Mouse (Mus musculus) monocyte, adult 5-6 weeks (primary cell): ENCODE data around the gene Dpp6. TPM values are rescaled to one million over a fixed set of nuclear protein-coding genes. Genes with fewer than 3 reads are reported as not detected.

Experiments
- ATAC-seq: fragments of 153-309, 156-312 bp; replicated peaks from 2 replicates; pipeline ENCODE4 v1.8.0; 2017; ENCODE audit warnings: mild to moderate bottlenecking; ENCODE audit not compliant: low TSS enrichment, insufficient number of reproducible peaks, severe bottlenecking, poor library complexity, low FRiP score
- total RNA-seq: library from RNA; stranded (forward); fragments of 200-1000, 200-491, 200-594 nt; gene quantifications from 3 replicates; pipeline ENCODE4 v1.2.3, GENCODE M21; 2017

The Dpp6 gene
- not detected in 3 replicates for total RNA-seq

- no peak for ATAC-seq
Measured at GRCm38 (mm10) chr5:26816975-26817941, at the start of gene Dpp6. Gene Dpp6 (plus strand): TSS chr5:26817203.

- no peak for ATAC-seq
Measured at GRCm38 (mm10) chr5:26783955-26784354, 33.0 kb upstream of the Dpp6 start.

- ATAC-seq, result no peak
Measured at GRCm38 (mm10) chr5:26795524-26795923, 21.5 kb upstream of the Dpp6 start.

GRCm38 (mm10) chr5:26835972-26836371 lies 19.0 kb downstream of the Dpp6 start:
- ATAC-seq, result no peak

- no peak for ATAC-seq
Measured at GRCm38 (mm10) chr5:26841151-26841550, 24.1 kb downstream of the Dpp6 start.

- no peak for ATAC-seq
Measured at GRCm38 (mm10) chr5:26854746-26855145, 37.7 kb downstream of the Dpp6 start.

GRCm38 (mm10) chr5:26875449-26875848 lies 58.4 kb downstream of the Dpp6 start:
- ATAC-seq, result no peak

GRCm38 (mm10) chr5:26887496-26887895 lies 70.5 kb downstream of the Dpp6 start:
- ATAC-seq, result no peak

- ATAC-seq, result no peak
Measured at GRCm38 (mm10) chr5:26888080-26888479, 71.1 kb downstream of the Dpp6 start.

GRCm38 (mm10) chr5:26894346-26894745 lies 77.3 kb downstream of the Dpp6 start:
- no peak for ATAC-seq

- ATAC-seq, result no peak
Measured at GRCm38 (mm10) chr5:26903786-26904185, 86.8 kb downstream of the Dpp6 start.

GRCm38 (mm10) chr5:26904324-26905041 lies 87.5 kb downstream of the Dpp6 start:
- no peak for ATAC-seq

GRCm38 (mm10) chr5:26907151-26907550 lies 90.1 kb downstream of the Dpp6 start:
- no peak for ATAC-seq

GRCm38 (mm10) chr5:26908612-26909011 lies 91.6 kb downstream of the Dpp6 start:
- ATAC-seq, result no peak

- no peak for ATAC-seq
Measured at GRCm38 (mm10) chr5:26910353-26910752, 93.3 kb downstream of the Dpp6 start.

- no peak for ATAC-seq
Measured at GRCm38 (mm10) chr5:26911965-26912364, 95.0 kb downstream of the Dpp6 start.

GRCm38 (mm10) chr5:26918763-26919162 lies 101.8 kb downstream of the Dpp6 start:
- no peak for ATAC-seq

- ATAC-seq, result no peak
Measured at GRCm38 (mm10) chr5:26924552-26924951, 107.5 kb downstream of the Dpp6 start.

- no peak for ATAC-seq
Measured at GRCm38 (mm10) chr5:26932413-26933122, 115.6 kb downstream of the Dpp6 start.
